Mouse (Mus musculus) stomach, postnatal 0 days (tissue): ENCODE results near the gene Wwox. TPM values are rescaled to one million over a fixed set of nuclear protein-coding genes. Genes with fewer than 3 reads are reported as not detected.
A peak's percentile ranks its signal among the peaks of the same experiment; 100 is the strongest.

Experiments
- ATAC-seq: fragments of 200-750 bp; cut with Nextera tagmentation; 2 replicates; pipeline ENCODE4 v1.8.0; 2017; ENCODE audit not compliant: low FRiP score, low TSS enrichment
- DNase-seq: peaks from one replicate; pipeline ENCODE4 v3.0.0-alpha.2; 2016; ENCODE audit warnings: low spot score
- H3K27ac ChIP-seq: fragments of 300-500 bp; sonication (generic); replicated peaks from 2 replicates; pipeline ENCODE4 v1.5.1; 2014; ENCODE audit warnings: mild to moderate bottlenecking, control low read depth
- H3K27me3 ChIP-seq: fragments of 300-500 bp; sonication (generic); 2 replicates; pipeline ENCODE4 v1.6.1; 2014; ENCODE audit warnings: low read length; ENCODE audit not compliant: control insufficient read depth, insufficient read depth
- H3K36me3 ChIP-seq: fragments of 300-500 bp; sonication (generic); 2 replicates; pipeline ENCODE4 v1.6.1; 2014; ENCODE audit warnings: low read length, mixed read lengths; ENCODE audit not compliant: control insufficient read depth, insufficient read depth
- H3K4me1 ChIP-seq: fragments of 300-500 bp; sonication (generic); replicated peaks from 2 replicates; pipeline ENCODE4 v1.6.1; 2014; ENCODE audit warnings: antibody characterized with exemption; ENCODE audit not compliant: control insufficient read depth, insufficient read depth
- H3K4me2 ChIP-seq: fragments of 300-500 bp; sonication (generic); replicated peaks from 2 replicates; pipeline ENCODE4 v1.6.1; 2014; ENCODE audit warnings: low read depth, mild to moderate bottlenecking, control low read depth, moderate library complexity
- H3K4me3 ChIP-seq: fragments of 300-500 bp; sonication (generic); 2 replicates; pipeline ENCODE4 v1.5.1; 2014; ENCODE audit warnings: low read depth, low read length, control low read depth
- H3K9ac ChIP-seq: fragments of 300-500 bp; sonication (generic); 2 replicates; pipeline ENCODE4 v1.6.1; 2014; ENCODE audit warnings: mild to moderate bottlenecking, low read length, control low read depth, mixed read lengths
- H3K9me3 ChIP-seq: fragments of 300-500 bp; sonication (generic); 2 replicates; pipeline ENCODE4 v1.6.1; 2016; ENCODE audit warnings: low read length; ENCODE audit not compliant: control insufficient read depth
- CTCF ChIP-seq: IDR thresholded peaks from 2 replicates; pipeline ENCODE4 v1.5.1; 2016; ENCODE audit warnings: antibody characterized with exemption, low read depth, mild to moderate bottlenecking, moderate library complexity
- EP300 ChIP-seq: optimal IDR thresholded peaks from 2 replicates; pipeline ENCODE3; 2016; ENCODE audit warnings: antibody characterized with exemption
- WGBS: fragments of 180-500 bp; shearing (Covaris S2); extraction: QIAGEN DNeasy Blood & Tissue Kit; methylation state at CpG from one replicate; pipeline ENCODE4 v1.1.7; 2014; 5-methylcytosine and 5-hydroxymethylcytosine counted together
- polyA plus RNA-seq: library from polyadenylated mRNA; unstranded; fragments of >200 nt; fragmentation: Nextera tagmentation; extraction: Ambion mirVana; gene quantifications from 2 replicates; pipeline ENCODE4 v1.2.1, GENCODE M21; 2015

Wwox gene
- polyA plus RNA-seq, 1 experiment from 2014 or later = 9.2 TPM

- Histone ChIP-seq H3K9me3 (no peaks in the 10 kb centered on the region), H3K4me1 (no peaks in the 10 kb centered on the region; the same call in 1 of the 2 replicates), H3K9ac (no peak overlapping the region), H3K36me3 (no peaks in the 10 kb centered on the region), H3K4me3 (no peak overlapping the region), H3K27me3 (no peaks in the 10 kb centered on the region), H3K4me2 (no peak overlapping the region), H3K27ac (no peak overlapping the region)
- no peak for TF ChIP-seq CTCF
- TF ChIP-seq EP300 = no peak
- ATAC-seq = no peak
- 90% methylated on average over 4 of the region's 4 CpGs for WGBS
- no peak for DNase-seq
Observed at GRCm38 (mm10) chr8:114929597-114929996, 490.1 kb downstream of the Wwox start.

DNA sequence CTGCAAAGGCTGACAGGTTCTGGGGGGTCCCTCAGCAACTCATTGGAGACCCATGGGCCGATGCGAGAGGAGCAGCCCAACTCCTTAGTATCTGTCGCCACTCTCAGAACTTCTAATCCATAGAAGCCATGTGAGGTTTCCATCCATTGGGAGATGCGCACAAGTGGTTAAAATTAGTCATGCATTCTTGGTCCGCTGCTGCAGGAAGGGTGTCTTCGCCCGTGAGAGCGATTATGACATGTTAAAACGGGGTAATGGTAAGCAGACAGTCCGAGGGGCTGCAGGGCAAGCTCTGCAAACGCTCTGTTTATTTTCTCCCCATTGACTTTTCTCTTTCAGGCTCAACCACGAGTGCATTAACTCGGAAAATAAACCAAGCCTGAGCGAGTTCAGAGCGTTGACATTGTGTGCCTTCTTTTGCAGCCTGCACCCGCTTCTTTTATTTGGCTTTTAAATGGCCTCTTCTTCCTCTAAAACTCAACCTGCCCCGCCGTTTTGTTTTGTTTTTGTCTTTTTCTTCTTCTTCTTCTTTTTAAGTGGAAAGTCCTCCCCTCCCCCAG lies 492.7 kb downstream of the Wwox start:
- Histone ChIP-seq H3K27ac (no peak overlapping the region), H3K4me1 (no peaks in the 10 kb centered on the region; the same call in 1 of the 2 replicates), H3K9me3 (no peaks in the 10 kb centered on the region), H3K27me3 (no peaks in the 10 kb centered on the region), H3K36me3 (no peaks in the 10 kb centered on the region), H3K4me2 (peak overlapping the region; percentile 21), H3K9ac (no peak overlapping the region), H3K4me3 (no peak overlapping the region)
- ATAC-seq (no peak), DNase-seq (no peak)
- TF ChIP-seq CTCF (no peak), EP300 (no peak)
- 19% methylated on average over 18 of the region's 18 CpGs for WGBS

- H3K4me1 ChIP-seq = no peaks in the 10 kb centered on the region; the same call in 1 of the 2 replicates
- WGBS = 90% methylated on average over 1 of the region's 1 CpGs
- no peak overlapping the region for H3K4me3 ChIP-seq
- no peak overlapping the region for H3K4me2 ChIP-seq
- no peak overlapping the region for H3K9ac ChIP-seq
- no peak for DNase-seq
- H3K27ac ChIP-seq = no peak overlapping the region
- H3K9me3 ChIP-seq = no peaks in the 10 kb centered on the region
- no peak for ATAC-seq
- H3K36me3 ChIP-seq = no peaks in the 10 kb centered on the region
- TF ChIP-seq EP300 (no peak), CTCF (peak; percentile 64)
- no peaks in the 10 kb centered on the region for H3K27me3 ChIP-seq
Observed at GRCm38 (mm10) chr8:114933248-114933647, 493.8 kb downstream of the Wwox start.

GRCm38 (mm10) chr8:114936887-114937286 lies 497.4 kb downstream of the Wwox start:
- ATAC-seq (no peak), DNase-seq (no peak)
- 44% methylated on average over 10 of the region's 10 CpGs for WGBS

GRCm38 (mm10) chr8:114939338-114939737 lies 499.9 kb downstream of the Wwox start:
- 88% methylated on average over 8 of the region's 8 CpGs for WGBS
- no peak overlapping the region for H3K4me3 ChIP-seq
- H3K27ac ChIP-seq = no peak overlapping the region
- no peak for ATAC-seq
- no peak overlapping the region for H3K4me2 ChIP-seq
- H3K36me3 ChIP-seq = no peaks in the 10 kb centered on the region
- no peak for DNase-seq
- H3K9ac ChIP-seq = no peak overlapping the region
- no peaks in the 10 kb centered on the region for H3K4me1 ChIP-seq
- no peaks in the 10 kb centered on the region for H3K9me3 ChIP-seq
- TF ChIP-seq CTCF (no peak), EP300 (no peak)
- no peaks in the 10 kb centered on the region for H3K27me3 ChIP-seq

More at GRCm38 (mm10) chr8:114936887-114937286, 497.4 kb downstream of the Wwox start:
- H3K9me3 ChIP-seq = no peaks in the 10 kb centered on the region
- H3K36me3 ChIP-seq = no peaks in the 10 kb centered on the region
- H3K9ac ChIP-seq = no peak overlapping the region
- TF ChIP-seq EP300 = no peak
- H3K4me3 ChIP-seq = no peak overlapping the region
- H3K27ac ChIP-seq = no peak overlapping the region
- H3K4me2 ChIP-seq = no peak overlapping the region
- H3K27me3 ChIP-seq = no peaks in the 10 kb centered on the region
- no peaks in the 10 kb centered on the region; the same call in 1 of the 2 replicates for H3K4me1 ChIP-seq

- WGBS = 85% methylated on average over 5 of the region's 5 CpGs
- Histone ChIP-seq H3K36me3 (no peaks in the 10 kb centered on the region), H3K27me3 (no peaks in the 10 kb centered on the region), H3K9me3 (no peaks in the 10 kb centered on the region), H3K4me2 (no peak overlapping the region), H3K27ac (no peak overlapping the region), H3K4me1 (no peaks in the 10 kb centered on the region), H3K9ac (no peak overlapping the region), H3K4me3 (no peak overlapping the region)
- ATAC-seq (no peak), DNase-seq (no peak)
- TF ChIP-seq EP300 = no peak
- no peak for TF ChIP-seq CTCF
Observed at GRCm38 (mm10) chr8:114941096-114941495, 501.6 kb downstream of the Wwox start.
